Comparison of ENCODE assay signal across 8 mouse cellular contexts in the genomic region with DNA sequence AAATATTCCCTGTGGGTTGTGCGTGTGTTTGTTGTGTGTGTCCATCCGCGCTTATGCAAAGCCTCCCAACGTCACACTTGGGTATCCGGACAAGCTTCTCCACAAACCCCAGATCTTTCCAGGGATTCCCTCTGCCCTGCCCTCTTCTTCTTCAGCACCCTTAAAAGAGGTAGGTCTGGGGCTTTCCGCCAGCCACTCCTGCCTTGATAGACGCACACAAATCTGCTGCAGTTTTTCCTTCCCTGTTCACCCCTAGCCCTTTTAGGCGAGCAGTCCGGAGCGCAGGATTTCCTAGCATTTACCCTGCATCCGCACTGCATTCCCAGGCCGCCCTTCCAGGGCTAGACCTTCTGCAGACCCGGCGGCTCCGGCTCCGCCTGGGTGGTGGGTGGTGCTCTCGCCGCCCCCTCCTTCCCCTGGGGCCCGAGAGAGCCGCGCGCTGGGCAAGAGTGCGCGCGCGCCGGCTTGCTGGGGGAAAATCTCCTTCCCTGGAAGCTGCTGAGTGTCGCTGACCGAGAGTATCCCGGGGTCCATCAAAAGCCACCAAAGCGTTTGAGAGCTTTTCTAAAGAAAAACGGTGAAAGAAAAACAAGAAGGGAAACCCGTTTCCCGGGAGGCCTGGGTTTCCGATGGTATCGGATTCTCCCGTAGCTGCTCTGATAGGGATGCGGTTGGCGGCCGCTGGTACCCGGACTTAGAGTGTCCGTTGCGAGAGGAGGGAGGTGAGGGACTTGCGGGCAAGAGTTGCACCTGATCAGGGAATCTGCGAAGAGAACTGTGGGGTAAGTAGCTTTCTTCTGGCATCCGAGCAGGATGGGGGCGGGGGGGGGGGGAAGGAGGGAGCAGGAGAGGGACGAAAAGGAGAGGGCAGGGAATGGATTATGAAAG. TPM values are rescaled to one million over a fixed set of nuclear protein-coding genes. Genes with fewer than 3 reads are reported as not detected.
A peak's percentile ranks its signal among the peaks of the same experiment; 100 is the strongest.
DNase-seq lines count a peak whose midpoint lies in the region; ATAC-seq and TF ChIP-seq lines count a peak whose summit lies in the region.

A gene (plus strand): TSS at position 88 of the 888 bp plus-strand sequence.

- DNase-seq in heart, adult 9 months (ENCODE audit: low spot score in 2 of 2): no peak
- DNase-seq in cerebellum, adult 2 months: peak; percentile 82 to 83
- DNase-seq in left cerebral cortex, postnatal 25 days (ENCODE audit: low spot score in 2 of 2): peak; percentile 59 to 68
- DNase-seq in right cerebral cortex, adult 18-20 months: peak; percentile 63
- DNase-seq in adrenal gland, postnatal 36 days: no peak
- DNase-seq in ovary, postnatal 14 days (ENCODE audit: low spot score): no peak

- H3K27ac ChIP-seq in heart, embryonic 16.5 days (ENCODE audit: low read length): no peak within 1 kb of the TSS
- peak within 1 kb of the TSS; percentile 95 for H3K27ac ChIP-seq in cerebellum, adult 2 months (ENCODE audit: insufficient read depth, low read length)

- H3K27me3 ChIP-seq in heart, embryonic 16.5 days (ENCODE audit: control insufficient read depth, insufficient read depth, low read length): peaks cover 54% of the 10 kb centered on the region
- H3K27me3 ChIP-seq in cerebellum, adult 2 months (ENCODE audit: control insufficient read depth, insufficient read depth, low read length): no peaks in the 10 kb centered on the region

- intact Hi-C loops in left cerebral cortex, postnatal 25 days (cut with DNase I): loop anchor here (2.0 to 10.0 kb wide), 7 partner anchors 31 to 963 kb away; no protein-coding TSS in a partner anchor

- no peak for TF ChIP-seq CTCF in cerebellum, adult 2 months (IDR thresholded peaks at IDR 0.05; ENCODE audit: borderline replicate concordance, insufficient read depth, low read depth, low read length)

- ATAC-seq in heart, embryonic 16.5 days (replicated peaks; ENCODE audit: extremely low read depth, insufficient read depth, low FRiP score): no peak
- peak; percentile 48 for ATAC-seq in frontal cortex, adult (ENCODE audit: low TSS enrichment)

- H3K4me1 ChIP-seq in heart, embryonic 16.5 days (ENCODE audit: control insufficient read depth, insufficient read depth, low read length): peaks cover 5% of the 10 kb centered on the region; the same call in 1 of the 2 replicates
- no peaks in the 10 kb centered on the region for H3K4me1 ChIP-seq in cerebellum, adult 2 months (ENCODE audit: control insufficient read depth, insufficient read depth, low read length)

- no peaks in the 10 kb centered on the region for H3K36me3 ChIP-seq in heart, embryonic 16.5 days (ENCODE audit: control insufficient read depth, insufficient read depth)

- peak; percentile 40; the same call in 1 of the 2 replicates for TF ChIP-seq POLR2A in cerebellum, adult 2 months (IDR thresholded peaks at IDR 0.05; ENCODE audit: borderline replicate concordance, insufficient read depth, low read length)

- H3K9ac ChIP-seq in heart, embryonic 16.5 days (ENCODE audit: low read length): no peak within 1 kb of the TSS

- H3K4me2 ChIP-seq in heart, embryonic 16.5 days (ENCODE audit: low read depth, low read length): peak within 1 kb of the TSS; percentile 64

- under 1% methylated on average over 46 of the region's 48 CpGs for WGBS in heart, embryonic 16.5 days
- WGBS in cerebellum, adult 2 months: under 1% methylated on average over 47 of the region's 48 CpGs

- peak within 1 kb of the TSS; percentile 42 for H3K4me3 ChIP-seq in heart, embryonic 16.5 days (ENCODE audit: low read length)
- peak within 1 kb of the TSS; percentile 73 for H3K4me3 ChIP-seq in cerebellum, adult 2 months (replicated peaks; ENCODE audit: insufficient read depth, low read depth, low read length)

- H3K9me3 ChIP-seq in heart, embryonic 16.5 days (replicated peaks; ENCODE audit: control insufficient read depth, low read length): no peaks in the 10 kb centered on the region

RNA-seq across cellular contexts. Expression of the gene that starts here (rescaled TPM):
- polyA plus RNA-seq in heart, embryonic 16.5 days (2015; fragmentation: Nextera tagmentation; extraction: Ambion mirVana): 0.05 TPM in 1 of 2 replicates, not detected in the other
- polyA plus RNA-seq in cerebellum, adult 2 months (2012; rRNA removed): 92.4 and 100 TPM in 2 replicates
- total RNA-seq in left cerebral cortex, postnatal 25 days (2021): 100 to 1,000 TPM; 132 to 143 TPM
- under 1 TPM; 0.07 to 0.10 TPM for total RNA-seq in adrenal gland, postnatal 36 days (2021)

Comparison
In these comparisons a context has a peak if more than half of its experiments do, and no peak if none do; other contexts are left out.
1. RNA of the gene that starts here (total RNA-seq): 132 to 143 TPM in left cerebral cortex, postnatal 25 days; 0.07 to 0.10 TPM in adrenal gland, postnatal 36 days; every median in the first group is over 100 times any median in the second.
2. RNA of the gene that starts here (polyA plus RNA-seq): 92.4 to 100 TPM in cerebellum, adult 2 months; 0.05 TPM in heart, embryonic 16.5 days; every median in the first group is over 10 times any median in the second.
3. DNase-seq: peak in cerebellum, adult 2 months (2 of 2), left cerebral cortex, postnatal 25 days (2 of 2) and right cerebral cortex, adult 18-20 months (single experiment); none in heart, adult 9 months (0 of 2), adrenal gland, postnatal 36 days (0 of 2) and ovary, postnatal 14 days (single experiment).